Mouse (Mus musculus): ENCODE measurements at regions not wholly inside any gene's neighbourhood (a gene's known extent, or its start where the extent isn't known, plus 50 kb on each side); places are given as distances from the start of the nearest gene placed in this dataset.
"Not testable (repeated sequence)": the region's sequence is repeated elsewhere in the genome, so short reads cannot be mapped to it uniquely, and the experiment has no call there.

GRCm38 (mm10) chr5:40441239-40441638 lies 686.0 kb upstream of the Hs3st1 start:
- no peak for DNase-seq (ENCODE audit: low spot score in 2 of 2)

- peak; percentile 11 to 60 for DNase-seq (ENCODE audit: low spot score in 2 of 2)
Observed at GRCm38 (mm10) chr5:40402721-40403120, 647.4 kb upstream of the Hs3st1 start.

GRCm38 (mm10) chr5:40394798-40395197 lies 639.5 kb upstream of the Hs3st1 start:
- no peak for DNase-seq (ENCODE audit: low spot score in 2 of 2)

- DNase-seq (ENCODE audit: low spot score in 2 of 2) = no peak
Observed at GRCm38 (mm10) chr5:40389591-40389990, 634.3 kb upstream of the Hs3st1 start.

- DNase-seq (ENCODE audit: low spot score in 2 of 2) = no peak
Observed at GRCm38 (mm10) chr5:40366956-40367355, 611.7 kb upstream of the Hs3st1 start.

GRCm38 (mm10) chr5:40331237-40331636 lies 576.0 kb upstream of the Hs3st1 start:
- DNase-seq (ENCODE audit: low spot score in 2 of 2) = no peak

GRCm38 (mm10) chr5:40308510-40308909 lies 553.2 kb upstream of the Hs3st1 start:
- DNase-seq (ENCODE audit: low spot score in 2 of 2) = no peak

GRCm38 (mm10) chr5:40304777-40305176 lies 549.5 kb upstream of the Hs3st1 start:
- DNase-seq (ENCODE audit: low spot score in 2 of 2) = not testable (repeated sequence)

GRCm38 (mm10) chr5:40294868-40295693 lies 539.8 kb upstream of the Hs3st1 start:
- DNase-seq (ENCODE audit: low spot score in 2 of 2) = no peak

- no peak for DNase-seq (ENCODE audit: low spot score in 2 of 2)
Observed at GRCm38 (mm10) chr5:40282330-40282729, 527.1 kb upstream of the Hs3st1 start.

GRCm38 (mm10) chr5:40246664-40247063 lies 491.4 kb upstream of the Hs3st1 start:
- peak; percentile 3 to 4 for DNase-seq (ENCODE audit: low spot score in 2 of 2)

Measured in right cerebral cortex, postnatal 36 days (tissue).